Mouse (Mus musculus) liver (tissue): ENCODE data around the gene Ptprt.
A peak's percentile ranks its signal among the peaks of the same experiment; 100 is the strongest.

Experiments
- DNase-seq: peaks from one replicate; pipeline ENCODE4 v3.0.0-alpha.2; 2020; ENCODE audit warnings: mixed read lengths

The Ptprt gene

DNA sequence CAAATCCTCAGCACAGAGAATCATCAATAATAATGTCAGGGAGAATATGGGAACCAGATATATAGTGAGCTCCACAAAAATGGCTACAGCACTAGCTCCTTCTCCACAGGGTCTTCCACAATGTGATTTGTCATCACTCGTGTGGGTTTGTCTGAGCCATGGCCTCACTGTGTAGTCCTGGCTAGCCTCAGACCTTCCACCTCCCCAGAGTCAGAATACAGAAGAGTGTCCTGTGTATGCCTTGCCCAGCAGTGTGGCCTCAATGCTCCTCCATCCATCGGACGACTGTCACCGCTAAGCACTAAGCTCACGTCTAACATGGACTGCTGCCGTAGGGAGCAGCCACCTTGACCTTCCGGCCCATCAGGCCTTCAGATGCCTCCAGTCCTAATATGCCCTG is 83.1 kb downstream of the Ptprt start:
- DNase-seq, result no peak

DNA sequence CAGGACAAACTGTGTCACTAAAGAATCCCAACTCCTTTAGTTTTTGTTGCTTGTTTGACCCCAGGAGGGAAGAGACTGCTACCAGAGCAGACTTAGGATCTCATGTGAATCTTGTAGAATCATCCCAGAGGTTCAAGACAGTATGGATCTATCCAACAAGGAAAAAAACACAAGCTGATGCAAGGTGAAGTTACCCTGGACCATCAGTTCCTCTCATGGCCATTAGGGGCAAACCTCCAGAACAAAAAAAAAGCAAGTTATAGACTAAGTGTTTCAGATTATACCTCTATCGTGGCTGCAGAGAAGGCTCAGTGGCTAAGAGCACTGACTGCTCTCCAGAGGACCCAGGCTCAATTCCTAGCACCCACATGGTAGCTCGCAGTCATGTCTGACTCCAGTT is 88.1 kb downstream of the Ptprt start:
- DNase-seq, result no peak

DNA sequence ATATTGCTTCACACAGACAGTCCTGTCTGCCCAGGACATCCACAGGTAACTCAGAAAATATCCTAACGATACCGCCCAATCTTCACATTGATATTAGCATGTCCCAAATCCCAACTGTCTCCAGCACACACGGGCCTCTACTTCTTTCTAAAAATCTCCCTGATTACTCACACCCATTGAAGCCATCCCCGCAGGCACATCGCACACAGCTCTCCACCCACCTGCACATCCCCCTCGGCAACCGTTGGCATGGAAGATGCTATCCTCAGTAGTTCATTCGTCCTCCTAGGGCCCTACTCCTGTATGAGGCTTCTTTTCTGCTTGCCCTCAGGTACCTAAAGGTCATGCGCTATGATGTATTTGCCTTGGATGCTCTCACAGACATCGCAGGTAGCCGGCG is 89.9 kb downstream of the Ptprt start:
- no peak for DNase-seq

DNA sequence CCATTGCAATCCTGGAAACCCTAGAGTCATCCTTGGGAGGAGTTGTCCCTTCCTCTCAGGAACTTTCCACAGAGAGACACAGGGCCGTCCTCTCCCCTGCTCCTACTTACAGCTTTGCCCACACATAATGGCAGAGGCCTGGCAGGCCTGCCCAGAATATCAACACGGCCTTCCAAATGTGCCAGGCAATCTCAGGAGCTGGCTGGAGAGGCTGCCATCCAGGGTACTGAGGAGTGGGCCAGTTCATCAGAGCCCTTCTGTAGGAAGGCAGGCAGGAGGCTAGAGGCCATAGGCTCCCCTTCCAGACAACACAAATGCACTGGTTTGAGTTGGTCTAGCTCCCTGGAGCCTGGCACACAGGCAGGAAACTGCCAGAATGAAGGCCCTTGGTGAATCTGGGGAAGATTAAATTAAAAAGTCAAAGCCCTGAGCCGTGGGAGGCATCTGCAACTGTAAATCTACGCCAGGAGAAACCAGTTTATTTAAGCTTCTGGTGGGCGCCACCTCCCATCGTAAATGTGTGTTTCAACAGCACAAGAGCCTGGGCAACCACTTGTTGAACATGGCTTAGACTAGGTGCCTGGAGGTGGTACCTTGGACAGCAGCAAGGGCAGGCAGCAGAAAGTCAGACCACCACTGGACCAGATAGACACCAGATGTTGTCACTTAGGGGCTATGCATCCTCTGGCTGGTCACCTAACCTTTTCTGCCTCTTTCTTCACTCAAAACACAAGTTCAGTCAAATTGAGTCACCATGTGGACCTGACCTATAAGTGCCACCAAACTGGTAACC is 92.4 kb downstream of the Ptprt start:
- DNase-seq, result no peak

DNA sequence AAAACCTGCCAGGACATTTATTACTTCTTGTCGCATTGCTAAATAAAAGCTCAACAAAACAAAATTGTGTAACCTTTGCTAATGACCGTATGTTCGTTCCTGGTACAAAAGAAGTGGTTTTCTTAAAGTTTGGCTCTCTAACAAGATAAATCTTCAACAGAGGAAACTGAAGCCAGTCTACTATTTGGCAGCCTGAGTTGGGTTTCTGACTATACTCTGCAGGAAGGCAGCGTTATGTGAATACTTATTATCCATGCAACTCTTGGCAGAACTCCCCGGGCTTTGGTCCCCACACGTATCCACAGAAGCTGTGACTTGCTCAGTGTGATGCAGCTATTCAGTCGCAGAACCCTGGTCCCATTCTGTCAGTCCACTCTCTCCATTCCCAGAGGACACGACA is 112.6 kb downstream of the Ptprt start:
- DNase-seq, result no peak

DNA sequence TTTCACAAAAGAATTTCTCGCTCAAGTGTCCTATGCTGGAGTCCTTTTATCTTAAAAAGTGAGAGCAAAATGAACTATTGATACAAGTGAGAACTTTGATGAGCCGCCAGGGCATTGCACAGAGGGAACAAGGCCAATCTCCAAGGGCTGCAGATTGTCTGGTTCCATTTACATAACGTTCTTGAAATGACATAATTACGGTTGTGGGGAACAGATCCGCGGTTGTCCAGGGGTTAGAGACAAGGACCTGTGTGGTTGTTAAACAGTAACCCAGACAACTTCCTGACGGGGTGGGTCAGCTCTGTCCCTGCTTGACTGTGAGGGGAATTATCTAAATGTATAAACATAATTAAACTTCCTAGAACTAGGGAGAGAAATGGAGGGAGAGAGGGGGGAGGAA is 129.3 kb downstream of the Ptprt start:
- no peak for DNase-seq

DNA sequence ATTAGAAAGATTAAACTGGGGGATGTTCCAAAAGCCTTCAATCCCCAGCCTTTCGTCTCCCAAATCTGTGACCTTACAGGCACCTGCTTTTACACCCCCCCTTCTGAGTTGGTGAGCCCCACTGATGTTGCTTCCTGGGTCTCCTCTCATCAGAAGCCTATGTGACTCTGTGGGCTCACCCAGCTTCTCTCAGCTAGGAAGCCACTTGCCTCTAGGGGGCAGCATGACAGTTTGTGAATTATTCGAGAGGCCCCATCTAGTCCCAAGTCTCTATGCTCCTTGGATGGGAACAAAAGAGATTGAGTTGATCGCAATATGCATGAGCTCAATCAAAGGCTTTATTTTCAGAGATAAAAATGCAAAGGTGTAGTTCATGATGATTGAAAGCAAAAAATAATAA is 132.0 kb downstream of the Ptprt start:
- DNase-seq, result no peak

DNA sequence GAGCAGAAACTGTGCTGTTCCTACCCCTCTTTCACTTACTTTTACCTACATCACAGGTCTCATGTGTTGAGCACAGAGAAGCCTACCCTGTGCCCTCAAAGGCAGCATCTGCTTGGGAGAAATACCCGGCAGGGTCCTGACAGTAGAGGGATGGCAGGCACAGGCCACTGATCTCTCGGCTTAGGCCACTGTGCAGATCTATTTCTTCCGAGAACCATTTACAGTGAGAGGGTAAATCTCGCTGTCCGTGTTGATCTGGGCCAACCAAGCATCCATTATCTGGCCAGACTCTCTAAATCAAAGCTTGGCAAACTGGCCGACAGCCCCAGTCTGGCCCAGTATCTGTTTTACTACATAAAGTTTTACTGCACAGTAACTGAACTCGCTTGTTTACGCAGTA is 145.0 kb downstream of the Ptprt start:
- DNase-seq, result no peak

DNA sequence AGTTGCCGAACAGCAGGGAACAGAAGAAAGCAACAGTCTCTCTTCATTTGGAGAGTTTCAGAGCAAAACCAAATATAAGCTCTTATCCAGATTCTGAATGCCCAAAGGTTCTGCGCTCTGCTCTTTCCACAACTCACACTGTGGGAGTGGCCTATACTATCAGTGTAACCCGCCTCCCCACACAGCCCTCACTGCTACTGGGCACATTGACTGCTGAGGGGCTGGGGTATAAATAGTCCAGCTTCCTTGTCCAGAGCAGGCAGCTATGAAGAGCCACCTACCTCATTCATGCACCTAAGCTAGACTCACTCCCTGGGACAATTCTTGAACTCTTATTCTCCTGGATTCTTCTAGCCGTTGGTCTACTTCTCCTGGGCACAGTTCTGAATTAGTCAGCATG is 147.9 kb downstream of the Ptprt start:
- no peak for DNase-seq

DNA sequence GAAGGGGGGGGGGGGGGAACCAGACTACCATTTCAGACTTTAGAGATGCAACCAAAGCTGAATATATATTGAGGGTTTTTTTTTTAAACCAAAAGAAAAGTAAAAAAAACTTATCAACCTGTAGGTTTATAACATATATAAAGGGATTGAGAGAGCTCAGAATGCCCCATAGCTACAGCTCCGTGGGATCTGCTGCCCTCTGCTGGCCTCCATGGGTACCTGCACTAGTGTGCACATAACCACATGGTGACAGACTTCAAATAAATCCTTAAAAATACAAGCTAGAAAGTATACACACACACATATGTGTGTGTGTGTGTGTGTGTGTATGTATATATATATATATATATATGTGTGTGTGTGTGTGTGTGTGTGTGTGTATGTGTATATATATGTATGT is 148.9 kb downstream of the Ptprt start:
- no peak for DNase-seq

DNA sequence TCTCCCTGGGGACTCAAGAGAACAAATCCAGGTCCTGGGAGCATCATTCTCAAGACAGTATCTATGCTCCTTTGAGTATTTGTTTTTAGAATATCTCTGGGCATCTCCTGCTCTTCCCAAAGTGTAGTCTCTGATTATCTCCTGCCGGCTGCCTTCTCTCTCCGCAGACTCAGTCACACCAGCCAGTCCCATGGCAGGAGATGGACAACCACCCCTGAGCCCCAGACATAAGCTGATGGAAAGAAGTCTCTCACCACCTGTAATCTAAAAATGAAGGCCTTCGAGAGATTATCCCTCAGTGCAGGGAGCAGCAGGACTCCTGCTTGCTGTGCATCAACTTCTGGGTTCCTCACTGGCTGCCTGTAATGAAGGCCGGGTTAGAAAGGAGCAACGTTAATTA is 151.9 kb downstream of the Ptprt start:
- no peak for DNase-seq

DNA sequence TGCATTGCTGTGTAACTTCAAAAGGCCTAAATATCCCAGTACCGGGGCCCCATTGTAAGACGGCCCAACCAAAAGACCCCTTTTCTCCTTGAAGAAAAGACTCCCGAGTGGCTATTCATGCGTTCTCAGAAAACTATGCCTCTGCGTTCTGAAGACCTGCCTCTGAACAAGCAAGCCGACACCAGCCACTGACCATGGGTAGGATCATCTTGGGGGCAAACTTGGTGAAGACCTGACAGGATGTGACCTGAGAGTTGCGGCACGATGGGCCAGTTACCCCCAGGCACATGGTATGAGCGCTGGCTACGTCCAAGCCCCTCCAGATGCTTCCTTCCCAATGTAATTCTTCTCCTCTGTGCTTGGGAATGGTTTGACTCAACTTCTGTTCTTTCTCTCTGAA is 153.3 kb downstream of the Ptprt start:
- no peak for DNase-seq

DNA sequence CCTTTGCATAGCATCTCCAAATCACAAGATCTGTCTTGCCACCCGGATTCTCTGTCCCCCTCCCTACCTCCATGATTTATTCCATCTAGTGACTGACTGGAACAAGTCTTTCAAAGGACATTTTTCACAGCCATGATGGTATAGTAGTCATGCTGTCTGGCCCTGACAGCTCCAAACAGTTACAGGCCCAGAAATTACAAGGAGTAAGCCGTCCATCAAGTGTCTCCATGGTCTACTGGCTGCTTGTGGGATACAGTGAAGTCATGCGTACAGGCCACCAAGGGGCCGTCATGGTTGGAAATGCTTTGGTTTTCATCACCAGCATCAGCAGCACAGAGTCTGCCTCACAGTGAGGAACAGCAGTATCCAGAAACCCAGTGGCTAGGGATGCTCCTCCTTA is 156.1 kb downstream of the Ptprt start:
- DNase-seq, result no peak

DNA sequence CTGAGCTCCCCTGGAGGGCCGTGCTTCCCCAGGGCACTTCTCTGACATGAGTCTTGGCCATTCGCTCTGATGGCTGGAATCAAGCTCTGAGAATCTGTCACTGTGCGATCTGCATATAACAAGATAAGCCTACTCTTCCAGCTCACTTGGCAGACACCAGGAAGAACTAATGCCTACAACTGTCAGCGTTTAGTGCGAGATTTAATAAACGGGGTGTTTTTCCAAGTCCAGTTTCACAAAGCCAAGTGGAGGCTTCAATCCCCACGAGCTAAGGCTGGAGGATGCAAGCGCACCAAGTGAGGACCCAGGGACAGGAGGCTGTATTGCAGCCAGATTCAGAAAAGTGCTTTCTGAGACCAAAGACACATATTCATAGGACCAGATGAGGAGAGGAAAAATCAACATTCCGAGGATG is 161.4 kb downstream of the Ptprt start:
- DNase-seq, result no peak

DNA sequence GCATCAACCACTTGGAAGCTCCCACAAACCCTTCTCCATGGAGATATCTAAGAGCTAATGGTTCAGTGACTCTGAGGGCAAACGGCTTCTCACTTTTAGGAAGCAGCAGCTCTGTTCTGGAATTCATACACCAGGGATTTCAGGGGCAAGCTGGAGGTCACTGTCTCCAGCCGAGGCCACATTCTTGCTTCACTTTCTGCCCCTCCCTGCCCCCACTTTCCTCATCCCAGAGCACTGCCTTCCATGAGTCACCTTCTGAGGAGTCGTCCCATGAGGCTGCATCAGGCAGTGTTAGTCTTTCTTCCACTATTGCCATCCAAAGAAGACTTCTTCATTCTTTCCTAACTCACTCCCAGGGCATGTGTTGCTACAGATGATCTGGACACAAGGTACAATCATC is 162.8 kb downstream of the Ptprt start:
- DNase-seq, result no peak

DNA sequence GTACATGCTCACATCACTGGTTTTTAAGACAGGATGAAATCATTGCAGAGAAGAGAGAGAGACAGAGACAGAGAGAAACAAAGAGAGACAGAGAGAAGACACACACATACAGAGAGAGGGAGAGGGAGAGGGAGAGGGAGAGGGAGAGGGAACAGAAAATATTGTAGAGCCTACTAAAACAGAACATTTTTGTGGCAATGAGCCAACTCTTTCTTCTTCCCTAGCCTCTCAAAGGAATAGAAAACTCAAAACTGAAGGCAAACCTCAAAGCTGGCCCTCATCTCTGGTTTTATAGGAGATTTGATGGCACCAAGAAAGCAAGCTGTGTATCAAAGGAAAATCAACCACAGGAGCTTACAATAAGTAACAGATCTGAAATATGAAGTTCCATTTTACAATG is 176.9 kb downstream of the Ptprt start:
- no peak for DNase-seq

DNA sequence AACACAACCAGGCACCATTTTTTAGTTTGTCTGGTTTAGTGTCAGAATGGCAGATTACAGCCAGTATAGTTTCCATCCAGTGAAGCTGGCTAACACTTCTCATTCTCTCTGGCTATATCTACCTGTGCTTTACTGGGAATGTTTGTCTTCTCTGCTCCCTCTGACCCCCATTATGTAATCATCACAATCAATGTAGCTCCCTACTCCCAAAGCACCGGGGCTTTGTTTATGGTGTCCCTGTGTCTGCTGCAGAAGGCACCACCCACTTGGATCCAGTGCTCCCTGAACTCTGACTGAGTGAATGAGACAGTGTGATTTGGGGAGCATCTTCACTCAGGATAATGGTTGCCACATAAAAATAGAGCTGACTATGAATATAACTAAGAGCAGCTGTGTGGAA is 217.8 kb downstream of the Ptprt start:
- DNase-seq, result peak; percentile 11

DNA sequence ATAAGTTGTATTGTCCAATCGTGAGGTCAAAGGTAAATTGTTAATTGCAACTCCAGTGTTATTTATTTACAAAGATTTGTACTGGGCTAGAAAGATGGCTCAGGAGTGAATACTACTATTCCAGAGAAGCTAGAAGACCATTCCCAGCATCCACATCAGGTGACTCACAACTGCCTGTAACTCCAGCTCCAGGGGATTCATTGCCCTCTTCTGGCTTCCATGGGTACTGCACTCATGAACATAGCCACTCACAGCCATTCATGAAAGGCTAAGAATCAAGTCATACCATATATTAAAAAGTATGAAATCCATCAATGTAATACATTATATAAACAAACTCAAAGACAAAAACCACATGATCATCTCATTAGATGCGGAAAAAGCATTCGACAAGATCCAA is 224.3 kb downstream of the Ptprt start:
- DNase-seq, result no peak

DNA sequence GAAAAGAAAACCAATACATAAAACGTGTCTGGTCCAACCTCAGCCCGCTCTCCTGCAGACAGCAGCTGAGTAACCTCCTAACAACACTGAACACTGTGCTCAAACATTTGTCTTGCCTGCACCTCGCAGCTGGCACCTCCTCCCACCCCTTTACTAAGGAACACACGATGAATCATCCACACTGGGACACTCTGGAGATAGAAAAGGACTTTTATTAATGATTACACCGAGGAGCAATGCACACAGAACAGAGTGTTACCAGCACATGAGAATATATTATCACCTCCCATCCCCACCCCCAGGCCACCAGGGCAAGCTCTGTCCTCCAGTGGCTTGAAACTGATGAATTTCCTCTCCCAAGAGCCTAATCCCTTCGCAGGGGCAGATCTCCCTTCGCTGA is 230.8 kb downstream of the Ptprt start:
- no peak for DNase-seq

DNA sequence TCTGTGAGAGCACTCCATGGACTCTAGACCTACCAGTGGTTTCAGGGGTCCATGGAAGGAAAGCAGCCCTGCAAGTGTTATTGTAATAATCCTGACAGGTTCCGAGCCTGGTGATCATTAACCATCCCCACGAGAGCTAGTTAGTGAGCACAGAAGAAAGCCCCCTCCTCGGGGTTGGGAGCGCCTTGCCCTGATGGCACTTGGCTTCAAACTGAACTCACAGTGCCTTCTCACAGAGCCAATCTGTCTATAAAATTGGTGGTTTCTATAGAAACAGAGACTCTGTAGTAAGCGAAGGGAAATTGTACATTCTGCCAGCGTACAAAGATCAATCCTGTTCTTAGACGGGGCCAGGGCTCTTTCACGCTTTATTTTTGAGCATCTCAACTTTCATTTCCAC is 234.8 kb downstream of the Ptprt start:
- no peak for DNase-seq

DNA sequence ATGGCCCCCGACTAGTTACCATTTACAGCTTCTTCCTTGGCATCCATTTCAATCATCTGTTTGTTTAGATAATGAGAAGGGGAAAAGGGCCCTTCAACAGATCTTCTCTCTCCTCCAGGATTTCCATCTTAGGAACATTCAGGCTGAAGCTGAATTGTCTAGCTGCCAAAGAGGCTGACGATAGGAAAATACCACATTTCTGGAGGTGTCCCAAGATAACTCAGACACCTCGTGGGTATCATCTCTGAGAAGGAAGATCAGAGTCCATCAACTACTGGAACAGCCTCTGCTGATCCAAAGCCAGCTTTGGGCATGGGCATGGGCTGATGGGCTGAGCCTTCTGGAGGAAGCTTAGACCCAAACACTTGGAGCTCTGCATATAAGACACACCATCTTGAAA is 242.8 kb downstream of the Ptprt start:
- no peak for DNase-seq

DNA sequence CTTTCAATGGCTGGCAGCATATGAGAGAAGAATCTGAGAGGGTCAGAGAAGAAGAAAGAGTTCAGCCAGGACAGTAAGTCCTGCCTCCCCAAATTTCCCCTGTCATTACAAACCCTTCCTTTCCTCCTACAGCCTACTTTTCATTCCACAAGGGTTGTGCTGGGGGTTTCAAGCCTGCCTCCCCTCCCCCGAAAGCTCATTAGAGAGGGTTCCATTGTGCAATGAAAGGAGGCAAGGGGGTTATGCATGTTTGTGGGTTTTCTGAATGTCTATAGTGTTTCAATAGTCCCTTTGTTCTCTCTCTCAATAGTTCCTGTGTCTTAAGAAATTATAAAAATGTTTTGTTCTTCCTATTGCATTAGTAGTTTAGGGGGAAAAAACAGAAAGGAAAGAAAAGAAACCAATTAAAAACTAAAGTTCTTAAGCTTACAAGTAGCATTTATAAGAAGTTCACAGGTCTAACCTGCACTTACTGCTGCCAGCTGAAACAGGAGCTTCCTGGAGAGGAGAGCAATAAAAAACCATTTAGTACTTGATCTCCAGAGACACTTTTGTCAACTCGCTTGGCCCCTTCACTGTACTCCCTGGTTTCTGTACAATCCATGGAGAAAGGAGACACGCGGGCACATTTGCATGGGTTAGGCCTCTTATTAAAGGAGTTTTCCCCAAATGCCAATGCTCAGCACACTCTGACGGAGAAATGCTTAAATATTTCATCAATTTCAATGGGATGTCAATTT is 247.7 kb downstream of the Ptprt start:
- DNase-seq, result no peak

DNA sequence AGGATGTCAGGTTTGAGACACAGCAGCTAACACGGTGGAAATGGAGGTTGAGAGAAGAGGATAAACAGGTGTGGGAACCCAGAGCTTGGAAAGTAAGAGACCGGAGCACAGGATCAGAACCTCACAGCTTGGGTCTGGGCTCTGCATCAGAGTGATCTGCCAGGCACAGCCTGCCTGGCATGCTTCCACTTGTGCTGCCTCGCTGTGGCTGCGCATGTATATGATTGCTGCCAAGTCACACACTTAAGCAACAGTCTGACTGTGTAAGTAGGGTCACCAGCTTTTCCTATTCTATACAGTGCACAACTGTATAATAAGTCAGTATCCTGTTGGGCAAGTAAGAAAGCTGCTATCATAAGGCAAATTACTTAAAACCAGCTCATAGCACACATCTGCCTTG is 249.9 kb downstream of the Ptprt start:
- no peak for DNase-seq

DNA sequence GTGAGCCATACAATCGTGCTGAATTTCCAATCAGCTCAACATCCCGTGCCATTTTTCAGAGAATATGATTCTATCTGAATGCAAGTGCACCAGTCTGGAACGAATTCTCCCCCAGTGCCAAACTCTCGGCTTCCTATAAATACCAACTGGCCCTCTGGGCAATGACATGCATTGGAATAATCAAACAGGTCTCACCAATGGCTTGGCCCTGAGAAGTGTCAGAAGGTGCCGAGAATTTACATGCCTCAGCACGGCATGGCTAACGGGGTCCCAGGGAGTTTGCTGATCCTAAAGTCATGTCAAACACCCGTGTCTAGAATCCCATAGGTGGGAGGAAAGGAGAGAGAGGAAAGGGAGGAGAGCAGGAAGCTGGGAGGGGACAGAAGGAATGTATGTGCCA is 251.7 kb downstream of the Ptprt start:
- DNase-seq, result no peak
